Mouse (Mus musculus) urinary bladder, postnatal 10 days (tissue): ENCODE results near the gene Gm12185.
"Not testable (repeated sequence)": the region's sequence is repeated elsewhere in the genome, so short reads cannot be mapped to it uniquely, and the experiment has no call there.

Experiments
- DNase-seq: peaks from one replicate; pipeline ENCODE4 v3.0.0; 2022; ENCODE audit warnings: low spot score

The Gm12185 gene

GRCm38 (mm10) chr11:48991740-48992520 is at the start of gene Gm12185:
Gene Gm12185, minus strand, starts transcription at chr11:48992226.
- DNase-seq = not testable (repeated sequence)

- DNase-seq = not testable (repeated sequence)
Observed at GRCm38 (mm10) chr11:49012074-49012473, 20.0 kb upstream of the Gm12185 start.

DNA sequence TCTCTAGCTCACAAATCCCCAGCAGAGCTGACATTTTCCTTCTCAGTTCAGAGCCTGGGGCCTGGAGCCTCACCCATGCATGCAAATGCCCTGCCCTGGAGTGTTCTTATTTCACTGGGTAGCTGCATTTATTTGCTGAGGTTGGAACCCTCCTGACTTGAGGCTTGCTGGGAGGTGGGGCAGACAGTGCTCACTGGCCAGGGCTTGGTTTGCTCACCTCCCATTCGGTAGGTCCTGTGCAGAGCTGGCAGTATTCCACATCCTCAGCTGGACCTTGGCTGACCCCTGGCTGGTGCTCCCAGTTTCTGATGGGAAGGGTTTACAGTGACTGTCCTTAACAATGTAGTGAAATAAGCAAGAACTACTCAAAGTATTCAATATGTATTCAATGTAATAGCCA is 14.8 kb upstream of the Gm12185 start:
- DNase-seq = not testable (repeated sequence)

- not testable (repeated sequence) for DNase-seq
Observed at GRCm38 (mm10) chr11:49006317-49006716, 14.3 kb upstream of the Gm12185 start.

GRCm38 (mm10) chr11:49000411-49000810 is 8.4 kb upstream of the Gm12185 start:
- DNase-seq = not testable (repeated sequence)

GRCm38 (mm10) chr11:48994018-48994417 is 2.0 kb upstream of the Gm12185 start, which contains the start of gene Tgtp1:
Gene Tgtp1, minus strand, starts transcription at chr11:48994172.
- not testable (repeated sequence) for DNase-seq

- not testable (repeated sequence) for DNase-seq
Observed at GRCm38 (mm10) chr11:48993296-48993695, 1.3 kb upstream of the Gm12185 start.

DNA sequence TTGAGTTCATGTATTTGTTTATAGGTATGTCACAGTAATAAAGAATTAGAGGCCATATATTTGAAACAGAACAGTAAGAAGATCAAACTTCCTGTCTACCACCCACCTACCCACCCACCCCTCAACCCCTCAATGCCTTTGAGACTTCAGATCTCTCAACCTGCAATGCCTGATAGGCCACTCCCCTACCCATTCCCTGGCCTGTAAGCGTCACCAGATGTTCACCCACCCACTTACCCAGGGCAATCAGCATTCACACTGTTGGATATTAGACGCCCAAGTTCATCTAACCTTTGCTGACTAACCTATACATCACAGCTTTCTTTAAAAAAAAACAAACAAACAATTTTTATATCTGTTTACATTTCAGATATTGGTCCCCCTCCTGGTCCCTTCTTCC is 2.0 kb downstream of the Gm12185 start:
- not testable (repeated sequence) for DNase-seq

DNA sequence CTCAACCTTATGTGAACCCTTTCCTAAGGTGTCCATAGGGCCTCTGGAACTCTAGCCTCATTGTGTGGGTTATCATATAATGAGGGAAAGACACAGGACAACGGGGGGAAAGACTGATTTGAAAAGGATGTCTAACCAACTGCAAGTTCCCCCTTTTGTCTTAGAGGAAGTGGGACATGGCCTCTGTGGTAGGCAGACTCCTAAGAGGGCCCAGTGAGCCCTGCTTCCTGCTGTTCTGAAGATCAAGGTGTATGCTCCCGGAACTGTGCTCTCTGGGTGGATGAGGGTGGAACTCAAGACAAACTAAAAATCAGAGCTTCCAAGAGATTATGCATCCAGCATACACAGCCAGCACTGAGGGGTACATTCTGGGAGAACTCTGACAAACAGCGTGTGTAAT is 3.8 kb downstream of the Gm12185 start:
- not testable (repeated sequence) for DNase-seq

DNA sequence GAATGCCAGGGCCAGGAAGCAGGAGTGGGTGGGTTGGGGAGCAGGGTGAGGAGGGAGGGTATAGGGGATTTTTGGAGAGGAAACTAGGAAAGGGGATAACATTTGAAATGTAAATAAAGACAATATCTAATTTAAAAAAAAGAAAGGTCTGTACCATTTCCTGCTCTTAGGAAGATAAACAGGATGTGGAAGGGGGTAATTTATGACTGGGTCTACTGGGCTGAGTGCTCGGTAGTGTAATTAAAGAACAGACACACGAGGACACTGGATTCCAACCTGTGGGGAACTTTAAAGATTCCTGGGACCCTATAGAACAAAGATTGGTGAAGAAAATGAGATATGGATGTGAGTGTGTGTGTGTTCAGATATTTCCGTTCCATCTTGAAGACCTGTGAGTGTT is 9.2 kb downstream of the Gm12185 start:
- DNase-seq = not testable (repeated sequence)

- DNase-seq = not testable (repeated sequence)
Observed at GRCm38 (mm10) chr11:48980052-48980451, 12.0 kb downstream of the Gm12185 start.

GRCm38 (mm10) chr11:48979251-48979650 is 12.8 kb downstream of the Gm12185 start, which contains the start of gene 9930111J21Rik1:
Gene 9930111J21Rik1, minus strand, starts transcription at chr11:48979398.
- not testable (repeated sequence) for DNase-seq

DNA sequence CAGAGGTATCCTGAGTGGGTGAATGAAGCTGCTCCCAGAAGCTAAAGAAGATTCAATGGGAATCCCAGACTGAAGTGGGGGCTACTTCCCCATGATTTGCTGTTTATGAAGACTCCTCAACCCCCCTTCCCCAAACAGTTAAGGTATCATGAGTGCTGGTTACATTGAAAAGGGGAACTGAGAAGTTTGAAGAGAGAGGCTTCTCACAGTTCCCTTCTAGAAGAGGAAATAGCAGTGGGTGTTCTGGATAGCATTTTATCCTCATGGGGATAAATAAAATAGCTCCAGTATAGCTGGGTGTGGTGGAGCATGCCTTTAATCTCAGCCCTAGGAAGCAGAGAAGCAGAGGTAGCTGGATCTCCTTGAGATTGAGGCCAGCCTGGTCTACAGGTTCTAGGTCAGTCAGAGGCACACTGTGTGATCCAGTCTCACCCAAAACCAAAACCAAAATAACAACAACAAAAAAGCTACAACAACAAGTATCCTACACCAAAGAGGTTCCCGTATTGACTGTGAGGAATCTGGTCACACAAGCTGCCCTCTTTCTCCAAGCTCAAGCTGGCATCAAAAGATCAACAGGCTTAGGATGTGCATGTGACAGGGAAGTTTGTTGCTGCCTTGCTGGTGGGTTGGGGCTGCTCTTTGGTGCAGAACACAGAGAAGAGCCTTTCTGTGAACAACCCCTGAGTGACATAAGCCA is 13.6 kb downstream of the Gm12185 start, which contains the start of gene Olfr56:
TSS of gene Olfr56 (plus strand) at position 650 of the 700 bp plus-strand sequence.
- not testable (repeated sequence) for DNase-seq

DNA sequence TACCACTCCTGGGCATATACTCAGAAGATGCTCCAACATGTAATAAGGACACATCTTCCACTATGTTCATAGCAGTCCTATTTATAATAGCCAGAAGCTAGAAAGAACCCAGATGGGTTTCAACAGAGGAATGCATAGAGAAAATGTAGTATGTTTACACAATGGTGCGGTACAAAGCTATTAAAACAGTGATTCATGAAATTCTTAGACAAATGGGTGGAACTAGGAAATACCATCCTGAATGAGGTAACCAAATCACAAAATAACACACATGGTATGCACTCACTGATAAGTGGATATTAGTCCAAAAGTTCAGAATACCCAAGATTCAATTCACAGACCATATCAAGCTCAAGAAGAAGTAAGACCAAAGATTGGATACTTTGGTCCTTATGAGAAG is 17.3 kb downstream of the Gm12185 start:
- not testable (repeated sequence) for DNase-seq

GRCm38 (mm10) chr11:48946090-48946489 is 45.9 kb downstream of the Gm12185 start, which contains the start of gene Psme2b:
Gene Psme2b, minus strand, starts transcription at chr11:48946190.
- DNase-seq = not testable (repeated sequence)

DNA sequence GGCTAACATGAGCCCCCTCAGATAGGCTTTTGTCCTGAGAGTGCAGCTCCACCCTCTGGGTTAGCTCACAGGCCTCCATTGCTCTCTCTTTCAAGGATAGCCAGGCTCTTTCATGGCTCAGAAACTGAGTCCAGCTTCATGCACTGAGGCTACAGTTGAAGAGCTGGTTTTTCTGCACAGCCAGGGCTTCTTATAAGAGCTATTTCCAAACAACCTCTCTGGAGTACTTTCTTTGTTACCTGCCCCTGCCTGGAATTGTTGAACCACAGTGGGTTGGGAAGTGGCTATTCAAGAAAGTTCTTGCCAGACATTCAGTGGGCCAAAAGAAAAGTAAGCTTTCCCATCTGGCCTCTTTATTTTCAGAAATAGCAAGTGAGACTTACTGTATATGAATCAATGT is 52.7 kb downstream of the Gm12185 start:
- DNase-seq = not testable (repeated sequence)

DNA sequence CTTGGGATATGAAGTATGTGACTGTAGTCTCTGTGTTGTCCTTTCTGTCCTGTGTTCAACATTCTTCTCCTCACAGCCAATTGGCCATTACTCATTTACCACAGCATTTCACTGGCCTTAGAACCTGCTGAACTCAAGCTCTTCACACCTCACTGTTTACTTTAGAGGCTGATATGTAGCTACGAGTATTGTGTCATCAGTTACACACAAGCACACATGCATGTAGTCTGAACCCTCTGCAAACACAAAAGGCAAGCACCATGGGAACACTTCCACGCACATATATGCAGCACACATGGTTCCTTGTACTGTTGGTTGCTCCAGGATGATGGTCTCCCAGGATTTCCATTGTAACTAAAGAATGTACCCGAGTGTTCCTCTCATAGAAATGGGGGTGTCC is 56.7 kb downstream of the Gm12185 start:
- DNase-seq = not testable (repeated sequence)

- not testable (repeated sequence) for DNase-seq
Observed at GRCm38 (mm10) chr11:48933923-48934322, 58.1 kb downstream of the Gm12185 start.

GRCm38 (mm10) chr11:48933422-48933821 is 58.6 kb downstream of the Gm12185 start:
- not testable (repeated sequence) for DNase-seq

DNA sequence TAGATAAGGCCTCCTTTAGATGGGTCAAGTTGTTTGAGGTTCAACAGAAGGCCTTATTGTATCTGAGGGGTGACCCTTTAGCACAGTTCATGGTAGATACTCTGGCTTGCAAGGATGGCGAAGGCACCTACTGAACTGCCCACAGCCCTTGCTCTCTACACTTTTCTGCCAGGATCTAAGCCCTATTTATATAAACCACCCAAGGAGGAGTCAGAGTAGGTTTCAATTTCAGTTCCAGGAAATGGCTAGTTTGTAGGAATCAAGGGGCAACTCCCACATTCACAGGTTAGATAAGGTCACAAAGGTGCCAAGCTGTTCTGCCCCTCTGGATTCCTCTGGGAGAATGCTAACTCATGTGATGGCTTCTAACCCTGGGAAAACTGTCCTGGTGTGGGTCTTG is 64.0 kb downstream of the Gm12185 start:
- DNase-seq = not testable (repeated sequence)

GRCm38 (mm10) chr11:48926437-48926836 is 65.6 kb downstream of the Gm12185 start:
- DNase-seq = not testable (repeated sequence)

DNA sequence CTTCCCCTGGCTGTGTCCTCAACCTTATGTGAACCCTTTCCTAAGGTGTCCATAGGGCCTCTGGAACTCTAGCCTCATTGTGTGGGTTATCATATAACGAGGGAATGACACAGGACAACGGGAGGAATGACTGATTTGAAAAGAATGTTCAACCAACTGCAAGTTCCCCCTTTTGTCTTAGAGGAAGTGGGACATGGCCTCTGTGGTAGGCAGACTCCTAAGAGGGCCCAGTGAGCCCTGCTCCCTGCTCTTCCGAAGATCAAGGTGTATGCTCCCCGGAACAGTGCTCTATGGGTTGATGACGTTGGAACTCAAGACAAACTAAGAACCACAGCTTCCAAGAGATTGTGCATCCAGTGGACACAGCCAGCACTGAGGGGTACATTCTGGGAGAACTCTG is 68.2 kb downstream of the Gm12185 start:
- DNase-seq = not testable (repeated sequence)

GRCm38 (mm10) chr11:48918380-48918779 is 73.6 kb downstream of the Gm12185 start:
- no peak for DNase-seq
